Mouse (Mus musculus): ENCODE results near the gene March6.

DNA sequence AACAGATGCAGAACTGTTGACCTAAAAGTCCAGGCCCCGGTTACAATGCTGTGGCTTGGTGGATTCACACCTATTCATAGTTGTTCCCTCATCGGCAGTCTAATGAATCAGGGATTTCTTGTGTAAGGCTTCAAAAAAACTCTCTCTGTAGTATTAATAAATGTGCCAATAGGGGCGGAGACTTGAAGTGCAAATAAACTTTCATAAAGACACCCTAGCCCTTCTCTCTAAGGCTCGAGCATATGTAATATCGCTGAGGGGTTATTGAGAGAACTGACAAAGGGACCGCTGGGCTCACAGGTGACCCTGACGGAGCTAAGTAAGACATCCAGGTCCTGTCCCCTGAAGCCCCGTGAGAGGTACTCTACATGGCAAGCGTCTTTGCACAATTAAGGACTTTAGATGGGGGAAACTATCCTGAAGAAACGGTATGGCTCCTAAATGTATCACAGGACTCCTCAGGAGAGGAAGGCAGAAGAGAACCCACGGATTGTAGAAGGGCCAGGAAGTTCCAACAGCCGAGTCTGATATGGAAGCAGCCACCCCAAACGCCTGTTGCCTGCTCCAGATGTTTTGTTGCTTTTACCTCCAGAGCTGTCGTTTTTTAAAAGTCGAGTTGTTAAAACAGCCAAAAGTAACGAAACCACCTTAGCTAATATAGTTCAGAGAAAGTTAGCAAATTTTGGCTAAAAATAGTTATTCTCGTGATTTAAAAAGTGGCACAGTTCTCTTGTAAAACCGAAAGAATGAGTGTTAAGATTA lies 78.3 kb downstream of the March6 start:
- no peak for TF ChIP-seq CTCF (IDR thresholded peaks at IDR 0.05; ENCODE audit: low read depth, low read length)
- no peak for TF ChIP-seq POLR2A (IDR thresholded peaks at IDR 0.05; ENCODE audit: borderline replicate concordance, low read depth, low read length)
